Mouse (Mus musculus): Measurements from ENCODE around the gene Atg7. TPM values are rescaled to one million over a fixed set of nuclear protein-coding genes. Genes with fewer than 3 reads are reported as not detected.

The Atg7 gene
- total and polyA plus RNA-seq, 3 experiments: 23.2 to 39.8 (median 38.8) TPM

- DNase-seq: no peak
Observed at GRCm38 (mm10) chr6:114819971-114820481, 177.1 kb downstream of the Atg7 start.

GRCm38 (mm10) chr6:114821646-114822045 lies 178.7 kb downstream of the Atg7 start:
- DNase-seq: no peak

GRCm38 (mm10) chr6:114826889-114827288 lies 184.0 kb downstream of the Atg7 start:
- no peak for DNase-seq

- DNase-seq: no peak
Observed at GRCm38 (mm10) chr6:114829660-114830438, 187.0 kb downstream of the Atg7 start.

- DNase-seq: no peak
Observed at GRCm38 (mm10) chr6:114831807-114832206, 188.9 kb downstream of the Atg7 start.

GRCm38 (mm10) chr6:114833058-114833685 lies 190.3 kb downstream of the Atg7 start:
- DNase-seq: peak; percentile 49

GRCm38 (mm10) chr6:114833791-114834346 lies 191.0 kb downstream of the Atg7 start:
- DNase-seq: no peak

- no peak for DNase-seq
Observed at GRCm38 (mm10) chr6:114835344-114835743, 192.4 kb downstream of the Atg7 start.

- DNase-seq: no peak
Observed at GRCm38 (mm10) chr6:114835752-114836151, 192.9 kb downstream of the Atg7 start.

- DNase-seq: no peak
Observed at GRCm38 (mm10) chr6:114836433-114836832, 193.5 kb downstream of the Atg7 start.

- peak; percentile 65 for DNase-seq
Observed at GRCm38 (mm10) chr6:114838872-114839271, 196.0 kb downstream of the Atg7 start.

- peak; percentile 30 for DNase-seq
Observed at GRCm38 (mm10) chr6:114840012-114840411, 197.1 kb downstream of the Atg7 start.

GRCm38 (mm10) chr6:114842131-114842530 lies 199.2 kb downstream of the Atg7 start:
- DNase-seq: no peak

GRCm38 (mm10) chr6:114842863-114843262 lies 200.0 kb downstream of the Atg7 start:
- no peak for DNase-seq

GRCm38 (mm10) chr6:114846153-114846772 lies 203.4 kb downstream of the Atg7 start:
- DNase-seq: no peak

- DNase-seq: no peak
Observed at GRCm38 (mm10) chr6:114847582-114848174, 204.8 kb downstream of the Atg7 start.

GRCm38 (mm10) chr6:114848761-114849160 lies 205.9 kb downstream of the Atg7 start:
- no peak for DNase-seq

GRCm38 (mm10) chr6:114849787-114850186 lies 206.9 kb downstream of the Atg7 start:
- no peak for DNase-seq

GRCm38 (mm10) chr6:114851688-114852087 lies 208.8 kb downstream of the Atg7 start:
- DNase-seq: no peak

GRCm38 (mm10) chr6:114852739-114853138 lies 209.8 kb downstream of the Atg7 start:
- no peak for DNase-seq

GRCm38 (mm10) chr6:114854368-114854767 lies 211.5 kb downstream of the Atg7 start:
- no peak for DNase-seq

- DNase-seq: no peak
Observed at GRCm38 (mm10) chr6:114855644-114856043, 212.7 kb downstream of the Atg7 start.
